Mouse (Mus musculus): ENCODE data around the gene Sfxn3.

- TF ChIP-seq CTCF (IDR thresholded peaks at IDR 0.05; ENCODE audit: control insufficient read depth, insufficient read depth, insufficient read length) (no peak), CEBPB (IDR thresholded peaks at IDR 0.05; ENCODE audit: low read depth) (no peak), MYOG (IDR thresholded peaks at IDR 0.05; ENCODE audit: control insufficient read depth, extremely low read depth, insufficient read length) (no peak)
These were observed 33.6 kb upstream of the Sfxn3 start for GRCm38 (mm10) chr19:45013581-45014225.
